Mouse (Mus musculus) ES-Bruce4 (cell line): ENCODE results near the gene Snip1. TPM values are rescaled to one million over a fixed set of nuclear protein-coding genes. Genes with fewer than 3 reads are reported as not detected.

Source experiments
- H3K27ac ChIP-seq: 2 replicates; pipeline ENCODE4 v1.5.1; 2012; ENCODE audit warnings: low read length, inconsistent platforms; ENCODE audit not compliant: insufficient read depth
- H3K27me3 ChIP-seq: 2 replicates; pipeline ENCODE4 v1.6.1; 2012; ENCODE audit warnings: mild to moderate bottlenecking, low read length, inconsistent platforms; ENCODE audit not compliant: control insufficient read depth, poor library complexity, insufficient read depth, severe bottlenecking
- H3K36me3 ChIP-seq: 2 replicates; pipeline ENCODE4 v1.6.1; 2012; ENCODE audit warnings: inconsistent platforms, mild to moderate bottlenecking, low read length, moderate library complexity; ENCODE audit not compliant: control insufficient read depth, poor library complexity, insufficient read depth, severe bottlenecking
- H3K4me1 ChIP-seq: one replicate; pipeline ENCODE4 v1.8.1; 2011; ENCODE audit warnings: low read length; ENCODE audit not compliant: control insufficient read depth, insufficient read depth
- H3K4me3 ChIP-seq: 2 replicates; pipeline ENCODE4 v1.5.1; 2011; ENCODE audit warnings: low read depth, mild to moderate bottlenecking, low read length
- H3K9ac ChIP-seq: 2 replicates; pipeline ENCODE4 v1.6.1; 2012; ENCODE audit warnings: low read depth, mild to moderate bottlenecking, inconsistent platforms; ENCODE audit not compliant: poor library complexity, severe bottlenecking
- H3K9me3 ChIP-seq: replicated peaks from 2 replicates; pipeline ENCODE4 v1.6.1; 2012; ENCODE audit warnings: mild to moderate bottlenecking, low read length, inconsistent platforms; ENCODE audit not compliant: control insufficient read depth, poor library complexity, insufficient read depth, severe bottlenecking
- CTCF ChIP-seq: IDR thresholded peaks from one replicate; pipeline ENCODE4 v1.8.1; 2011; ENCODE audit warnings: low read depth, low read length
- EP300 ChIP-seq: IDR thresholded peaks from 2 replicates; pipeline ENCODE4 v1.6.1; 2011; ENCODE audit warnings: low read depth, low read length; ENCODE audit not compliant: insufficient read depth
- POLR2A ChIP-seq: IDR thresholded peaks from one replicate; pipeline ENCODE4 v1.8.1; 2011; ENCODE audit warnings: low read length; ENCODE audit not compliant: insufficient read depth
- polyA plus RNA-seq: library from polyadenylated mRNA; stranded (reverse); fragments of >200 nt; gene quantifications from 2 replicates; pipeline ENCODE4 v1.2.4, GENCODE M21; 2011; ENCODE audit warnings: low read depth; ENCODE audit not compliant: missing spikeins, insufficient read depth, insufficient read length

The Snip1 gene
- polyA plus RNA-seq, 1 experiment, result 23.8 TPM

GRCm38 (mm10) chr4:125044454-125044853 lies 22.0 kb upstream of the Snip1 start:
- Histone ChIP-seq H3K4me1 (no peaks in the 10 kb centered on the region), H3K36me3 (peaks cover 77% of the 10 kb centered on the region)
- TF ChIP-seq CTCF, result no peak
- no peak for TF ChIP-seq EP300
- TF ChIP-seq POLR2A, result no peak

GRCm38 (mm10) chr4:125055385-125055784 lies 11.1 kb upstream of the Snip1 start:
- Histone ChIP-seq H3K27ac (no peak overlapping the region), H3K27me3 (no peaks in the 10 kb centered on the region), H3K9me3 (no peaks in the 10 kb centered on the region), H3K9ac (no peak overlapping the region), H3K4me3 (no peak overlapping the region), H3K4me1 (no peaks in the 10 kb centered on the region), H3K36me3 (peaks cover 45% of the 10 kb centered on the region)
- TF ChIP-seq POLR2A, result no peak
- TF ChIP-seq CTCF, result no peak
- no peak for TF ChIP-seq EP300

More at GRCm38 (mm10) chr4:125044454-125044853, 22.0 kb upstream of the Snip1 start:
- H3K9me3 ChIP-seq, result no peaks in the 10 kb centered on the region
- H3K9ac ChIP-seq, result no peak overlapping the region
- no peak overlapping the region for H3K4me3 ChIP-seq
- H3K27ac ChIP-seq, result no peak overlapping the region
- H3K27me3 ChIP-seq, result no peaks in the 10 kb centered on the region

GRCm38 (mm10) chr4:125056476-125056875 lies 10.0 kb upstream of the Snip1 start:
- Histone ChIP-seq H3K4me3 (no peak overlapping the region), H3K27ac (no peak overlapping the region), H3K27me3 (no peaks in the 10 kb centered on the region), H3K36me3 (peaks cover 35% of the 10 kb centered on the region), H3K9me3 (no peaks in the 10 kb centered on the region), H3K4me1 (no peaks in the 10 kb centered on the region), H3K9ac (no peak overlapping the region)
- TF ChIP-seq EP300 (no peak), POLR2A (no peak), CTCF (no peak)

GRCm38 (mm10) chr4:125057273-125057672 lies 9.2 kb upstream of the Snip1 start:
- no peaks in the 10 kb centered on the region for H3K4me1 ChIP-seq
- H3K36me3 ChIP-seq, result peaks cover 29% of the 10 kb centered on the region
- H3K27me3 ChIP-seq, result no peaks in the 10 kb centered on the region
- H3K9me3 ChIP-seq, result no peaks in the 10 kb centered on the region
- TF ChIP-seq CTCF (no peak), POLR2A (no peak), EP300 (no peak)
- no peak overlapping the region for H3K27ac ChIP-seq
- no peak overlapping the region for H3K9ac ChIP-seq
- no peak overlapping the region for H3K4me3 ChIP-seq

- Histone ChIP-seq H3K9ac (no peak overlapping the region), H3K4me1 (no peaks in the 10 kb centered on the region), H3K27ac (no peak overlapping the region), H3K27me3 (no peaks in the 10 kb centered on the region), H3K9me3 (no peaks in the 10 kb centered on the region), H3K36me3 (peaks cover 22% of the 10 kb centered on the region), H3K4me3 (no peak overlapping the region)
- TF ChIP-seq POLR2A (no peak), EP300 (no peak), CTCF (no peak)
Measured at GRCm38 (mm10) chr4:125058033-125058432, 8.4 kb upstream of the Snip1 start.

GRCm38 (mm10) chr4:125059025-125059424 lies 7.4 kb upstream of the Snip1 start:
- Histone ChIP-seq H3K27ac (no peak overlapping the region), H3K9me3 (no peaks in the 10 kb centered on the region), H3K36me3 (peaks cover 12% of the 10 kb centered on the region), H3K4me1 (no peaks in the 10 kb centered on the region), H3K9ac (no peak overlapping the region), H3K27me3 (no peaks in the 10 kb centered on the region), H3K4me3 (peak overlapping the region; percentile 16; the same call in 1 of the 2 replicates)
- TF ChIP-seq EP300, result 0 out of 2 replicates have a peak, but pooled peaks have one; percentile 13
- TF ChIP-seq POLR2A, result no peak
- peak; percentile 94 for TF ChIP-seq CTCF

GRCm38 (mm10) chr4:125063829-125064228 lies 2.6 kb upstream of the Snip1 start:
- H3K9ac ChIP-seq, result no peak overlapping the region
- no peaks in the 10 kb centered on the region for H3K9me3 ChIP-seq
- no peak for TF ChIP-seq POLR2A

More at GRCm38 (mm10) chr4:125063829-125064228, 2.6 kb upstream of the Snip1 start:
- Histone ChIP-seq H3K27ac (no peak overlapping the region), H3K4me1 (no peaks in the 10 kb centered on the region), H3K4me3 (no peak overlapping the region), H3K27me3 (no peaks in the 10 kb centered on the region), H3K36me3 (peaks cover under 1% of the 10 kb centered on the region; the same call in 1 of the 2 replicates)
